Mouse (Mus musculus): ENCODE measurements around the gene Tsg101.
"Not testable (repeated sequence)": the region's sequence is repeated elsewhere in the genome, so short reads cannot be mapped to it uniquely, and the experiment has no call there.

The Tsg101 gene

DNA sequence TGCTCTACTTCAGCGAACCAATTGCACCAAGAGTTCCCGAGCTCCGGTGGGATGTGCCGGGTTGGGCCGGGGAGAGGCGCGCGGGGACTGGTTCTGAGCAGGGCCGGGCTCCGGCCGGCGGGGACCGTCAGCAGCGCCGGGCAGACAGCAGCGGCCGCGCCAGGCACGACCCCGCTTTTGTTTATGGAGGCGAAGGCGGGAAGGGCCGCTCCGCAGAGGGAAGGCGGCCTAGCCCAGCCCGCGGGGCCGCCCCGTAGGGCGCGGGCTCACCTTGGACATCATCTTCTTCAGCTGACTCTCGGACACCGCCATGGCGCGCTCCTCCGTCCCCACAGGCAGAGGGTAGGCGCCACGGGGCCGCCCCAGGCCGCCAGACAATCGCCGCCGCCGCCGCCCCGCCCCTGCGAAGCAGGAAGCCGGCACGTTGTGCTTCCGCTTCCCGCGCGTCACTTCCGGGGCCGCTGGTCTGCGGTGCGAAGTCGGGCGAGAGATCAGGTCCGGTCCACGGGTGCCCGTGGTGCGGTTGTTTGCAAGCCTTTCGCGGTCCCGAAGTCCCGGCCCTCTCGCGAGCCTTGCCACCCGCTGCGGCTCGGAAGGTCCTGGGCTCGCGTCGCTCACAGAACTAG, at the start of gene Tsg101:
TSS of gene Tsg101 (minus strand) at position 419 of the 626 bp plus-strand sequence.
- peak; percentile 92 for DNase-seq (ENCODE audit: low spot score)

DNA sequence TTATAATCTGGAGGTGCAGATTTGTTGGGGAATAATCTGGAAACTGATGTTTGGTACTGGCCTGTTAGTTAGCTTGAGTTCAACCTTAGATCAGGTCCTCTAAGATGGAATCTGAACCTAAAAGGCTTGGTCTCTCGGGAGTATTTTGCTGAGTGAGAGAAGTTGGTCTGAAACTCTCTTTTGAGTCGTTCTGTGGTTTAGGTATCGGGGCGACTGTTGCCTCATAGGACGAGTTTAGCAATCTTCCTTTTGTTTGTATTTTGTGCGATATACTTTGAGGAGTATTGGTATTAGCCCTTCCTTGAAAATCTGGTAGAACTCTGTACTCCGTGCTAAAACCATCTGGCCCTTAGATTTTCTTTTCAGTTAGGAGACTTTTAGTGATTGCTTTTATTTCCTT, 44.3 kb upstream of the Tsg101 start:
- DNase-seq (ENCODE audit: low spot score): no peak

DNA sequence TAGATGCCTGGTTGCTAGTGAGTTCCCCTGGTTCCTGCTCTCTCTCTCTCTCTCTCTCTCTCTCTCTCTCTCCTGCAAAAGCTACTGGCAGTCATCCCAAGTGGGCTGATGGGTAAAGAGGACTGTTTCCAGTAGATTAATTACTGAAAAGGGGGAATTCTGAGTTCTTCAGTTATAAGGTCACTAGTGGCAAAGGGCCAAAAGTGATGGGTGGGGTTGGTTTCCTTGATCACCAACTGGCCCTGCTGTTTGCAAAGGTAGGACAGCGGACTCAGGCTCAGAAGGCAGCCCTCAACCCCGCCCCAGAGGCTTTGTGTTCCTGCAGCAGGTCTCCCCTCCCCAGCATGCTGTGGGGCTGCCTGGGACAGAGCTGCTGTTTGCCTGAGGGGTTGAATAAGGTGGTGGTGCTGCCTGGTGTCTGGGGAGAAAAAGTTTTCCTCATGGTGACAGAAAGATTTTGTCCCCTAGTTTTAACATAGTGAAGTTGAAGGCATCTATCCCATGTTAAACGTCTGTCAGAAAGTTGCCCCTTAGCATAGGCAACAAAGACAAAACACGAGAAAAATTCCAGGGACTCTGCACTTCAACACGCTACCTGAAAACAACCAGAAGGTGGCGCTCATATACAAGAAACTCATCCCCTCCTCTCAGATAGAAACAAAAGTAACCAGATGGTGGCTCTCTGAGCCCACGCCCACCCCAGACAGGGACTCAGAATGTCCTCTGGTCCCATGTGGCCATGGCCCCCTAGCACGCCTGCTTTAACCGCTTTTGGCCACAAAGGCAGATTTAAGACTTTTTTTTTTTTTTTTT, 43.2 kb upstream of the Tsg101 start:
- peak; percentile 77 for DNase-seq (ENCODE audit: low spot score)

DNA sequence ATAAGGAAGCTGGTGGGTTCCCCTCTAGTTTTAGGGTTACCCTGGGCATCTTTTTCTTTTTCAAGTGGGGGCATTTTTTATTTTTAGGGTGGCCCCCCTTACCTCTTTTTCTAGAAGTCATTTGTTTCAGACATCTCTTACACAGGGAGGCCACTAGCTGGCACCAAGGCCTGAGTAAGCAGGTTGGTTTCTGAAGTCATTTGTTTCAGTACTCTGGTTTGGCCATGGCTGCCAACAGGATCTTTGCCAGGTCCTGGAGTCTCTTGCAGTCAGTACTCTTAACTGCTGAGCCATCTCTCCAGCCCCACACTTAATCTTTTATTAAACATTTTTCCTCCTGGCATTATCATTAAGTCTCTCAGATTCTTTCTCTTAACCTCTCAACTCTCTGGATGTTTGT, 42.4 kb upstream of the Tsg101 start:
- DNase-seq (ENCODE audit: low spot score): no peak

DNA sequence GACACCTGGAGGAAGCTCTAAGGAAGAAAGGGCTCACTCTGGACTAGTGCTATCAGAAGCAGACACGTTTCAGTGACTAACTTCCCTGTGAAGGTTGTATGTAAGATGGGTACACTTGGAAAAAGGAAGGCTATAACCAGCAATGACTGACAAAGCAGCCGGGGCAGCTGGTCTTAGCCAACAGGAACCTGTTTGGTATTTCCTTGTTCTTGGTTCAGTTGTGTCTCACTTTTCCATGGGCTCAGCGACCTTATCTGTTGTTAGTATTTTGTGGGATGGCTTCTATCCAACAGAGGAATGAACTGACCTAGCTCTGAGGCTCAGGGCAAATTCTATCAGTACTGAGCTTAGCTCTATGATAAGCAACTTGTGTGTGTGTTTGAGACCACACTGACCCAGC, 41.2 kb upstream of the Tsg101 start:
- DNase-seq (ENCODE audit: low spot score): no peak

DNA sequence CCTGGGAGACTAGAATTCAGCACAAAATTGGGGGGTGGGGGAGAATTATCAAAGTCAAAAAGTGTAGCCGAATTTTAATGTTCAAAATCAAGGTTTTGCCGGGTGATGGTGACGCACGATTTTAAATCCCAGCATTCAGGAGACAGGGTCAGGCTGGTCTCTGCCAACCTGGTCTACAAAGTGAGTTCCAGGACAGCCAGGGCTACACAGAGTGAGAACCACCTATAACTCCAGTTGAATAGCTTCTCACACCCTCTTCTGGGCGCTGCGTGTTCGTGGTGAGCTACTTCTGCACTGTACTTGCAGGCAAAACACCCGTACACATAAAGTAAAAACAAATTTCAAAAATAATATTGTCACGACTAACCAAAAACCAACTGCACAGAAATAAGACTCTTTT, 39.1 kb upstream of the Tsg101 start:
- no peak for DNase-seq (ENCODE audit: low spot score)

DNA sequence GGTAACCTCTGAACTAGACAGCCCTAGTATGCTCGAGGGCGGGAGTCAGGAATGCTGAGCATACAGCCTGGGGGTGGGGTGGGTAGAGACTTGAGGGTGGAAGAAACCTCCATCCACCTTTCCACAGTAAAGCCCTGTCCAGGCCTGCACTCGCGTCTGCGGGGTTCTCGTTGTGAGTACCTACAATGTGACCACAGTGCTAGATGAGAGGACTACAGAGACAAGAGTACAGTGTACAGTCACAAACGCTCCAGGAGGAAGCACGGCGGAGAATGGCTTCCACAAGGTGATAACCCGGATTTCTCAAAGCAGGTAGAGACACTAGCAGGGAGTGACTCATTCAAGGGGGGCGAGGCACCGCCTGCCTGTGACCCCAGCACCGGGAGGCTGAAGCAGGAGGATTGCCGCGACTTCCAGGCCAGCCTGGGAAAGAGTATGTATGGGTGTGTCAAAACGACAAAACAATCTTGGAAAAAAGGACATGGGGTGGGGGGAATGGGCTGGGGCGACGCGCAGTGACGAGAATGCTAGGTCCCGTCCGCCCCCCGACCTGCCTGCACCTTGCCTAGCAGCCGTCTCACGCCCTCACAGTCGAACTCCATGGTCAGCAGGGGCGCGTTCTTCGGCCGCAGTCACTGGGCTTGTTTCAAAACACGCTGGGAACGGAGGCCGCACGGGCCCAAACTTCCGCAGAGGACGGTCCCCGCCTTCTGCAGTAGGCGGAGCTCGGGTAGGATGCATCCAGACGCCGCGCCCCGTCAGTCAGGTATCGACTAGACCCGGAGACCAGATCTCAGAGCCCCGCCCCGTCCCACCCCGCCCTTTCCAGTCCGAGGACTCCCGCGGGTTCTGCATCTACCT, 38.3 kb upstream of the Tsg101 start, which contains the start of gene Uevld:
TSS of gene Uevld (minus strand) at position 697 of the 861 bp plus-strand sequence.
- DNase-seq (ENCODE audit: low spot score): peak; percentile 95

DNA sequence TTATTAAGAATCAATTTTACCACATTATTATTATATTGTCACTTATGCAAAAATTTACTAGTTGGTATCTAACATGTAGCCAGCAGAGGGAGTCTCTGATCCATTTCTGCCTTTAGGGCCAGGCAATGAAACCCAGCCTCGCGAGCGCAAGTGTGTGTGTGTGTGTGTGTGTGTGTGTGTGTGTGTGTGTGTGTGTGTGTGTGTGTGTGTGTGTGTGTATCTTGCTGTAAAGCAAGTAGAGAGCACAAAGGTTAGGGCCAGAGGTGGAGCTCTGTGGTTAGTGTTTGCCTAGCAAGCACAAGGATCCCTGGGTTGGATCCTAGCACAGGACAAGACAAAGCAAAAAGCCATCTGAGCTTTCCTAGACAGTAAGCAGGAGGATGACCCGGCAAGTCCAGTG, 16.1 kb upstream of the Tsg101 start:
- DNase-seq (ENCODE audit: low spot score): peak; percentile 29

DNA sequence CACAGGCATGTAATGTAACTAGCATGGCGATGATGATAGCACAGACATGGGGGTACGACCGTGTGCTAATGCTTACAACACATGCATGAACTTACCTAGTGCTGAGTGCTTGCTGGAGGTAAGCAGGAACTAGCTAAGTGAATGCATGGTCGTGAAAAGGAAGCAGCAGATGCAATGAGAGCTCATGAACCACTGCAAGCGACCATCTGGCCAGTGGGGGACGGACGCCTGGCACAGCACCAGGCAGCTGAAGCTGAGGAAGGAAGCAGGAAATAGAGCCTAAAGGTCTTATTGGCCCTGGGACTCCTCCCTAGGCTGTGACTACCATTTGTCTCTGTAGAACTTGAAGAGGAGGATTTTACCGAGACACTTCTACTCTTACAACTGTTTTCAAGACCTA, 15.0 kb upstream of the Tsg101 start:
- no peak for DNase-seq (ENCODE audit: low spot score)

DNA sequence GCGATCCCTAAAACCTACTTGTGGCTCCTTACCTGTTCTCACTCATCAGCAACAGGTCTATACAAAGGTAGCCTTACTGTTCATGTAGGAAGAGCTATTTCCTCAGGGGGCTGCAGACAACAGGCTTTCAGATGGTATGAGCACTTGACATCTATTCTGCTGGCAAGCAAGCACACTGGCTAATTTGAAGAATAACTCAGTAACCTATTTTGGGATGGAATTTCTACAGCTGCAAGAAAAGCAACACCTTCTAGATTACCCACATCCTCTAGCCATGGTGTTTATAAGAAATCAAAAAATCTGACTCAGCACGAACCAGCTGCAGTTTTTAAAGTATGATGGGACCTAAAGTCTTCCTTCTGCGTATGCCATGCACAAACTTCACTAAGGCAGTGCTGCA, 11.6 kb upstream of the Tsg101 start:
- no peak for DNase-seq (ENCODE audit: low spot score)

DNA sequence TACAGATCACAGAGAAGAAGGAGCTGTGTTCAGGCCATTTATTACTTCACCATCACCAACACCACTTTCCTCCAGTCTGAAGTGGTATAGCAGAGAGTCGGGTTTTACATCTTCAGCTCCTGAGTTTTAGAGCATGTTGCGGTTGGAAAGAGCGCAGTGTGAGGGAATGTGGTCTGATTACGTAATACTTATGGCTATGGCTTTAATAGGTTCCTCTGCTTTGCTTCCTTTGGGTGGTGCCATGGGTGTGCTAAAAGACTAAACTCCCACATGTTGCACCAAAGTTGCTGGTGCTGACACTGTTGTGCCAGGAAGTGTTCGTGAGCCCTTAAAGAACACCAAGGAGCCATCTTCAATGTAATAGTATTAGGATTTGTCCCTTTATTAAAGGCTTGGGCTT, 8.5 kb upstream of the Tsg101 start:
- no peak for DNase-seq (ENCODE audit: low spot score)

DNA sequence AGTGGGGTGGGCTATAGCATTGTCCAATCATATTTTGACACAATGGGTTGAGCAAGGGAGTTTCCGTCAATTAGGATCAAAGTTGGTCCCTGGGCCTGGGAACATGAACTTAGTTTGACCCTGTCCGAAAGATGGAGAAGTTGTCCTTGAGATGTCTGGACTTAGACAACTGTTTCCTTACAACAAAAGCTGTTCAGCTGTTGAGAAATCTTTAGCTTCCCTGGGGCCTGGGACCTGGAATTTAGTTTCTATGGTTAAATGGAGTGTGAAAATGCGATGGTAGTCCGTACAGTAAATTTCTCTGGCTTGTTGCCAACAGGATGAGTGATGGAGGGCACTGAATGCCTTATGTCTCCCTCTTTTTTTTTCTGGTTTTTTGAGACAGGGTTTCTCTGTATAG, 2.3 kb upstream of the Tsg101 start:
- no peak for DNase-seq (ENCODE audit: low spot score)

DNA sequence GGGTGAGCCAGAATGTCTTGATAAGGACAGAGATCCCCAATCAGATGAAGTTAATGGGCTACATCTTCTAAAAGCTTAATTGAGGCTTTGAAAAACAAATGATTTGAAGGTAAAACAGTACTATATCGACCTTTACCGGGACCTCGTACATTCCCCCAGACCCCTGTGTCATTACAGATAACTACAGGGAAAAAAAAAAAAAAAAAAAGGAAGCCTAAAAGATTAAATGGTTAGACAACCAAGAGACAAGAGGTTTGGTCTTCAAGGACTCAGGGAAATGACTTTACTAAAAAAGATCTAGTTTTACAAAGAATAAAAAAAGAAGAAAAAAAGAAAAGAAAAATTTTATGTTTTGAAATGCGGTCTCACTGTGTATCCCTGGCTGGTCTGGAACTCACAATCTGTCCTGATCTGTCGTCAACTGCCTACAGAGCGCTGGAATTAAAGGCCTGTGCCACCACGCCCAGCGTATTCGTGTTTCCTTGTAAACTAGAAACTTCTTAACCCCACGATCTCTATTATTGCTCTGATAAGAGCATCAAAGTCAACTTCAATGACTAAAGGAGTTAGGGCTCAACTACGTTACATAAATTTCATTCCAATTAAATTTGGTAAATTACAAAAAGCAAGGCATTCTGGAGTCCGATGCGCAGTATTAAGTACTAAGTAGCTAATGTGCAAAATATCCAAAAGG, 944 bp downstream of the Tsg101 start:
- DNase-seq (ENCODE audit: low spot score): no peak

DNA sequence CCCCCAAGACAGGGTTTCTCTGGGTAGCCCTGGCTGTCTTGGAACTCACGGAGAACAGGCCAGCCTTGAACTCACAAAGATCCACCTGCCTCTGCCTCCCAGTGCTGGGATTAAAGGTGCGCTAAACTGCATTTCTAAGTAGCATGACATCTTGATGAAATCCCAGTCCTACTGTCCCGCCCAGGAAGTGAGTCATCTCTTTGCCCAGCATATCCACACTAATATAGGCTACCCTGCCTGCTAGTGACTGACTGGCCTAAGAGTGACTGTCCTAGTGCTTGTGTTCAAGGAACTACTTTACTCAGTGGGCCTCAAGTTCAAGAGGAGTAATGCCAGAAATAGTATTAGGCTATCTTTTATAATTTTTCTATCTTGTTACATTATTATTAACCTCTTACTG, 3.4 kb downstream of the Tsg101 start:
- no peak for DNase-seq (ENCODE audit: low spot score)

DNA sequence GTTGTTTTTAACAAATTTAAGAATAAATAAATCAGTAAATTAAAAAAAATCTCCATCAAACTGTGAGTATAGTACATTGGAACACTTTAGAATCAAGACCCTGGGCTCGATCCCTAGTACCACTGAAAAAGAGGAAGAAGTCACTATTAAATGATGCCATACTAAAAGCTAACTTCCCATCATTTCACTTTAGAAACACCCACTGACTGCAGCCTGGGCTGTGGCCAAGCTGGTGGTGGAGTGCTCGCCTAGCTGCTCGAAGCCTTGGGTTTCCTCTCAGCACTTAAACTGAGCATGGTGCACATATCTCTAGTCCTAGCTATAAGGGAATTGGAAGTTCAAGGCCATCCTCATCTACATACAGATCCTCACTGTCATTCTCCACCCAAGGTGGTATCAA, 8.5 kb downstream of the Tsg101 start:
- no peak for DNase-seq (ENCODE audit: low spot score)

DNA sequence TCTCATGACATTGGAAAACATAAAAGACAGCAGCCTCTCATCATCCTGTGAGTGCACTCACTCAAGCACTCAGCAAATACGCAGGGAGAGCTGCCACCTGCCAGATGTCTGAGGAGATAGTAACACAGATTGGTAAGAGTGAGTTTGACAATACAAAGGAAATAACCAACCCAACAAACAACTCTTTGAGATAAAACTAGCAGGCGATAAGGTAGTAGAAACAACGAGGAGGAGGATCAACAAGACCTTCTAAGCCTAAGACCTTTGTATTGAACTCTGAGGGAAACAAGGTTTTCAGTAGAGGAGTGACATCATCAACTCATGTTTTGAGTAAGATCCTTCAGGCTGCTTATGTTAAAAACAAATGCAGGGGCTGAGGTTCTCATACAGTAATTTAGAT, 20.4 kb downstream of the Tsg101 start:
- no peak for DNase-seq (ENCODE audit: low spot score)

DNA sequence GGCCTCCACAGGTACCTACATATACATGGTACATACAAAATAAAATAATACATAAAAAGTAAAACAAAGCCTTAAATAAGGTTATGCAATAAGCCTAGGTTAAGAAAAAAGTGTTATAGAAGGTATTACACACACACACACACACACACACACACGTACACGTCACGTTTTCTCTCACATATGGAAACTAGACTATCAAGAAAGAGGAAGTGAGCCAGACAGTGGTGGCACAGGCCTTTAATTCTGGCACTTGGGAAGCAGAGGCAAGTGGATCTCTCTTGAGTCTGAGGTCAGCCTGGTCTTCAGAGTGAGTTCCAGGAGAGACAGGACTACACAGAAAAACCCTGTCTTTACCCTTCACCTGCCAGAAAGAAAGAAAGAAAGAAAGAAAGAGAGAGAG, 24.3 kb downstream of the Tsg101 start:
- DNase-seq (ENCODE audit: low spot score): no peak

DNA sequence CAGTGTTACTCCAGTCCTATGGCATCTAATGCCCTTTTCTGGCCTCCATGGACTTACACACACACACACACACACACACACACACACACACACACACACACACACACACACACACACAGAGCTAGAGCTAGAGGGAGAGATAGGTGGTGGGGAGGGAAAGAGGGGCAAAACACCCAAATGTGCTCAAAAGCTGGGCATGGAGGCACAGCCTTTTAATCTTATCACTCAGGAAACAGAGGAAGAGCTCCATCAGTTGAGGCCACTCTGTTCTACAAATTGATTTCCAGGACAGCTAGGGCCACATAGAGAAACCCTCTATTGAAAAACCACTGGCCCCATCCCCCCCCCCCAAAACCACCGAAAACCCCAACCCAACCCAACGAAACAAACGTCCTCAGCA, 36.5 kb downstream of the Tsg101 start:
- DNase-seq (ENCODE audit: low spot score): no peak

DNA sequence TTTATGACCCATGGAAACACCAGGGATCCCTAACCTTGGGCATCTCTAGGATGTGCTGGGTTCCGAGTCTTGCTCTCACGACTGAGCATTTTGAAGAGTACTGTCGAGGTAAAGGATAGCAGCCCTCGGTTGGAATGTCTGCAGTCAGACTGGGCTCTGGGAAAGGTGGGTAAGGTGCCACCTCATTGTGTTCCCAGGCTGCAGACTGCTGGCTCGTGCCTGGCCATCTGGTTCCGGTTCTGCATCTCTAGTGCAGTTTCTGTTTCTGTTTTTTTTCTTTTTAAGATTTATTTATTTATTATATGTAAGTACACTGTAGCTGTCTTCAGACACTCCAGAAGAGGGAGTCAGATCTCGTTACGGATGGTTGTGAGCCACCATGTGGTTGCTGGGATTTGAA, 37.8 kb downstream of the Tsg101 start:
- DNase-seq (ENCODE audit: low spot score): not testable (repeated sequence)

DNA sequence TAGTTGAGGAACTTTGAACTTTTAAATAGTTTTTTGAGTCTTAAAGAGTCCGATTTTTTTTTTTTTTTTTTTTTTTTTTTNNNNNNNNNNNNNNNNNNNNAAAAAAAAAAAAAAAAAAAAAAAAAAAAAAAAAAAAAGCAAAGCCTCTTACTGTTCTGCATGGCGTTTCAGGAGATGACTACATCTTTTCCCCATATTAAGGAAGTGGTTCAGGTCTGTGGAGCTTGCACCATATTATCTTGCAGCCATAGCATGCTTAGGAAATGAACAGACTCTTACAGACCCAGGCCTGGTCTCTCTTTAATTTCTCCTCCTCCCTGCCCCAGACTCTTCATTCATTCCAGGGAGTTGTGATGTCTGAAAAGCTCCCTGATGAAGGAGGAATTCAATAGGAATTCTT, 38.8 kb downstream of the Tsg101 start:
- DNase-seq (ENCODE audit: low spot score): no peak

DNA sequence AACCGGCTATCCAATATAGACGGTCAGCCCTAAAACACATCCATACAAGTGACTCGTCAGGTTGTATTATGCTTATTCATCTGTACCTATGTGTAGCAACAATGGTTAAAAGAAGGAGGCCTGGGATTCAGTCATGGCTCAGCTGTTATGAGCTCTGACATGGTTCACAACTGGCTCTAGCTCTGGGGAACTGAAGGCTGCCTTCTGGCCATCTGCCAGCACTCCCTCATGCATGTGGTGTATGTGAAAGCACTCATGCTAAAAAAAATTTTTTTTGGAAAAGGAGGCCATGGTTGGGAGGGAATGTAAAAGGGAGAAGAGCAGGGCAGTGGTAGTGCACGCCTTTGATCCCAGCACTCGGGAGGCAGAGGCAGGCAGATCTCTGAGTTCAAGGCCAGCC, 39.9 kb downstream of the Tsg101 start:
- no peak for DNase-seq (ENCODE audit: low spot score)

DNA sequence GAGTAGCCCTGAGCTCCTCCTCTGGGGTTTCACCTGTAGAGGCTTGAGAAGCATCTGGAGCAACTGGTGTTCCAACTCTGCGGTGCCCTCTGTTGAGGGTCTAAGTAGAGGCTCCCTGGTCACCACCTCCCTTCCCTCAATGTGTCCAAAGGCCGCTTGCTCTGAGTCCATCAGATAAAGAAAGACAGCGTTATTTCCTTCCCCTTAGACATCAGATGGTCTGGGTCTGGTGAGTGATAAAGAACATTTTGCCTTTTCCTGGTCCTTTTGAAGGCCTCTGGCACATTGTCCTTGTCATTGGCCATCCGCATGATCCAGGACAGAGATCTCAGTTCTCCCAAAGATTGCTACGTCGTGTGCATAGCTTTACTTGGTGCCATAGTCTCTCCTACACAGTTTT, 42.5 kb downstream of the Tsg101 start:
- no peak for DNase-seq (ENCODE audit: low spot score)

Measured in lung, postnatal 25 days (tissue).